Mouse (Mus musculus) liver, embryonic 13.5 days (tissue): ENCODE measurements around the gene Gm29797. TPM values are rescaled to one million over a fixed set of nuclear protein-coding genes. Genes with fewer than 3 reads are reported as not detected.

Experiments
- ATAC-seq: fragments of 200-750 bp; cut with Nextera tagmentation; 2 replicates; pipeline ENCODE4 v1.8.0; 2017; ENCODE audit warnings: low read depth, mild to moderate bottlenecking, moderate number of reproducible peaks, moderate library complexity
- DNase-seq: peaks from one replicate; pipeline ENCODE4 v3.0.0; 2022
- H3K27ac ChIP-seq: fragments of 300-500 bp; sonication (generic); 2 replicates; pipeline ENCODE4 v1.5.1; 2015; ENCODE audit warnings: moderate library complexity, mild to moderate bottlenecking, inconsistent platforms
- H3K27me3 ChIP-seq: fragments of 300-500 bp; sonication (generic); 2 replicates; pipeline ENCODE4 v1.6.1; 2015; ENCODE audit warnings: mild to moderate bottlenecking, inconsistent platforms
- H3K36me3 ChIP-seq: fragments of 300-500 bp; sonication (generic); 2 replicates; pipeline ENCODE4 v1.6.1; 2015; ENCODE audit warnings: mild to moderate bottlenecking, inconsistent platforms
- H3K4me1 ChIP-seq: fragments of 300-500 bp; sonication (generic); replicated peaks from 2 replicates; pipeline ENCODE4 v1.6.1; 2015; ENCODE audit warnings: inconsistent platforms
- H3K4me2 ChIP-seq: fragments of 300-500 bp; sonication (generic); 2 replicates; pipeline ENCODE4 v1.6.1; 2015; ENCODE audit warnings: inconsistent platforms, mild to moderate bottlenecking, moderate library complexity
- H3K4me3 ChIP-seq: fragments of 300-500 bp; sonication (generic); replicated peaks from 2 replicates; pipeline ENCODE4 v1.5.1; 2015; ENCODE audit warnings: mild to moderate bottlenecking, inconsistent platforms
- H3K9ac ChIP-seq: fragments of 300-500 bp; sonication (generic); 2 replicates; pipeline ENCODE4 v1.6.1; 2015; ENCODE audit warnings: mild to moderate bottlenecking, inconsistent platforms
- H3K9me3 ChIP-seq: fragments of 300-500 bp; sonication (generic); replicated peaks from 2 replicates; pipeline ENCODE4 v1.6.1; 2016; ENCODE audit warnings: inconsistent platforms
- WGBS: fragments of 180-500 bp; shearing (Covaris S2); methylation state at CpG from one replicate; pipeline ENCODE4 v1.1.7; 2015; ENCODE audit not compliant: insufficient replicate concordance; 5-methylcytosine and 5-hydroxymethylcytosine counted together
- polyA plus RNA-seq: library from polyadenylated mRNA; unstranded; fragments of >200 nt; fragmentation: Nextera tagmentation; extraction: Ambion mirVana; gene quantifications from 2 replicates; pipeline ENCODE4 v1.2.1, GENCODE M21; 2015

The Gm29797 gene
- polyA plus RNA-seq: not detected in 2 replicates

GRCm38 (mm10) chr2:181656734-181657133 lies at the start of gene Gm29797:
TSS of gene Gm29797 (plus strand) at chr2:181657034.
- no peak for ATAC-seq
- no peaks in the 10 kb centered on the region for H3K9me3 ChIP-seq
- H3K27ac ChIP-seq: no peak within 1 kb of the TSS
- H3K4me2 ChIP-seq: no peak within 1 kb of the TSS
- H3K9ac ChIP-seq: no peak within 1 kb of the TSS
- H3K36me3 ChIP-seq: peaks cover 49% of the 10 kb centered on the region
- H3K4me1 ChIP-seq: peaks cover 22% of the 10 kb centered on the region
- H3K27me3 ChIP-seq: no peaks in the 10 kb centered on the region
- 60% methylated on average over 3 of the region's 3 CpGs for WGBS
- no peak for DNase-seq
- H3K4me3 ChIP-seq: no peak within 1 kb of the TSS

GRCm38 (mm10) chr2:181618761-181619495 lies 37.9 kb upstream of the Gm29797 start:
- no peak overlapping the region for H3K4me2 ChIP-seq
- DNase-seq (no peak), ATAC-seq (no peak)
- H3K27me3 ChIP-seq: no peaks in the 10 kb centered on the region
- H3K27ac ChIP-seq: no peak overlapping the region
- H3K4me3 ChIP-seq: no peak overlapping the region
- H3K36me3 ChIP-seq: peaks cover 51% of the 10 kb centered on the region
- no peak overlapping the region for H3K9ac ChIP-seq
- 71% methylated on average over 5 of the region's 5 CpGs for WGBS
- no peaks in the 10 kb centered on the region for H3K9me3 ChIP-seq
- H3K4me1 ChIP-seq: peaks cover 6% of the 10 kb centered on the region; the same call in 1 of the 2 replicates

DNA sequence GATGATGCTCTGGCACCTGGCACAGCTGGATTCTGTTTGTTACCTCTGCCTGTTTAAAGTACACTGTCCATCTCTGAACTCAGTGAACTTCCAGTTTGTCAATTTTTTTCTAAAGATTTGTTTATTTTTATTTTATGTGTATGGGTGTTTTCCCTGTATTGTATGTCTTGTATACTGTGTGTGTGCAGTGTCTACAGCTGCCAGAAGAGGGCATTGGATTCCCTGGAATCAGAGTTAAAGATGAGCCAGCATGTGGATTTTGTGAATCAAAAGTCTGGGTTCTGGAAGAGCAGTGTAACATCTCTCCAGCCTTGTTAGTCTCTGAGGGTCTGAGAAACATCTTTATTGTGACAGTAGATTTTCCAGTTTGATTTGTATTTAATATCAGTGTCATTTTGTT lies 33.4 kb upstream of the Gm29797 start:
- Histone ChIP-seq H3K9me3 (no peaks in the 10 kb centered on the region), H3K9ac (no peak overlapping the region), H3K4me1 (peaks cover 12% of the 10 kb centered on the region), H3K27ac (no peak overlapping the region), H3K4me3 (no peak overlapping the region), H3K27me3 (no peaks in the 10 kb centered on the region), H3K4me2 (no peak overlapping the region), H3K36me3 (peaks cover 54% of the 10 kb centered on the region)
- DNase-seq (no peak), ATAC-seq (no peak)

GRCm38 (mm10) chr2:181628471-181628870 lies 28.4 kb upstream of the Gm29797 start:
- H3K4me1 ChIP-seq: peaks cover 12% of the 10 kb centered on the region
- H3K9ac ChIP-seq: no peak overlapping the region
- no peaks in the 10 kb centered on the region for H3K27me3 ChIP-seq
- H3K27ac ChIP-seq: no peak overlapping the region
- no peak overlapping the region for H3K4me2 ChIP-seq
- H3K4me3 ChIP-seq: no peak overlapping the region
- H3K36me3 ChIP-seq: peaks cover 48% of the 10 kb centered on the region
- DNase-seq (no peak), ATAC-seq (no peak)
- H3K9me3 ChIP-seq: no peaks in the 10 kb centered on the region

- H3K9ac ChIP-seq: no peak overlapping the region
- H3K27me3 ChIP-seq: no peaks in the 10 kb centered on the region
- H3K4me1 ChIP-seq: peaks cover 3% of the 10 kb centered on the region
- no peak for DNase-seq
- H3K9me3 ChIP-seq: no peaks in the 10 kb centered on the region
- no peak for ATAC-seq
- no peak overlapping the region for H3K4me2 ChIP-seq
- 83% methylated on average over 6 of the region's 6 CpGs for WGBS
- H3K27ac ChIP-seq: no peak overlapping the region
- H3K36me3 ChIP-seq: peaks cover 71% of the 10 kb centered on the region
- no peak overlapping the region for H3K4me3 ChIP-seq
Observed at GRCm38 (mm10) chr2:181632624-181633023, 24.2 kb upstream of the Gm29797 start.

DNA sequence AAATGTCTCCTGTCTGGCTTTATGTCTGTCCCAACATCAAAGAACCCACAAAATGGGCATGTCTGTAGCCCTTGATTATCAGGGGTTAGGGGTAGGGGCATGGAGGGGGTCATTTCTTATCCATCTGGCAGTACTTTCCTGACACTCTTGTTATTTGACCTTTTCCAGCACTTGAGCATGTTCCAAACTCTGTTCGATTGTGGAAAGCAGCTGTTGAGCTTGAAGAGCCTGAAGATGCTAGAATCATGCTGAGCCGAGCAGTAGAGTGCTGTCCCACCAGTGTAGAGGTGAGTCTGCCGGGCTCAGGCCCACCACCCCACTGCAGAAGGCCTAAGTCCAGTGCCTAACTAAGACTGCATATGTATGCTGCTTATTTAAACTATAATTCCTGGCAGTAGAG lies 21.0 kb upstream of the Gm29797 start:
- H3K36me3 ChIP-seq: peaks cover 86% of the 10 kb centered on the region
- H3K4me3 ChIP-seq: no peak overlapping the region
- no peak overlapping the region for H3K9ac ChIP-seq
- no peaks in the 10 kb centered on the region for H3K4me1 ChIP-seq
- no peaks in the 10 kb centered on the region for H3K27me3 ChIP-seq
- ATAC-seq (no peak), DNase-seq (no peak)
- H3K27ac ChIP-seq: no peak overlapping the region
- no peaks in the 10 kb centered on the region for H3K9me3 ChIP-seq
- 81% methylated on average over 3 of the region's 3 CpGs for WGBS
- H3K4me2 ChIP-seq: no peak overlapping the region

- no peak overlapping the region for H3K27ac ChIP-seq
- H3K4me3 ChIP-seq: no peak overlapping the region
- no peaks in the 10 kb centered on the region for H3K9me3 ChIP-seq
- 71% methylated on average over 2 of the region's 2 CpGs for WGBS
- no peaks in the 10 kb centered on the region for H3K4me1 ChIP-seq
- peak; percentile 40 for DNase-seq
- peaks cover 87% of the 10 kb centered on the region for H3K36me3 ChIP-seq
- H3K27me3 ChIP-seq: no peaks in the 10 kb centered on the region
- H3K9ac ChIP-seq: no peak overlapping the region
- no peak for ATAC-seq
- H3K4me2 ChIP-seq: no peak overlapping the region
Observed at GRCm38 (mm10) chr2:181644361-181644760, 12.5 kb upstream of the Gm29797 start.

DNA sequence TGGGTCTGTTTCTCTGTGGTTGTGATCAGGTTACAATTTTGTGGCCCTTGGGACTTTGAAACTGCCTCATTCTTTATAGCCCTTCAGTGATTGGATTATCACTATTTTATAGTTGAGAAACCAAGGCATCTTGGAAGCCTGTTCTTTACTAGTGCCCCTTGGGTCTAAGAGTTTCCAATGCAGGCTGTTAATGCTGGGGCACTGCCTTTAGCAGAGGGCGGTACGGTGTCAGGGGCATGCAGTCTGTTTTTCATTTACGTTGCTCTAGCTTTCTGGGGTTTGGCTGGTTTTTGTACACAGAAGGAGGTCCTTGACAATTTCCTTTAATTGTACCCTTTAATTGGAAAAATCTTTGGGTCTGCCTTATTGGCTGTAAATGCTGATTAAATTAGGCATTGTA lies 11.2 kb upstream of the Gm29797 start:
- WGBS: 88% methylated on average over 3 of the region's 3 CpGs
- Histone ChIP-seq H3K4me3 (no peak overlapping the region), H3K9ac (no peak overlapping the region), H3K4me1 (no peaks in the 10 kb centered on the region), H3K9me3 (no peaks in the 10 kb centered on the region), H3K27ac (no peak overlapping the region), H3K4me2 (no peak overlapping the region), H3K36me3 (peaks cover 87% of the 10 kb centered on the region), H3K27me3 (no peaks in the 10 kb centered on the region)
- no peak for ATAC-seq
- DNase-seq: no peak

DNA sequence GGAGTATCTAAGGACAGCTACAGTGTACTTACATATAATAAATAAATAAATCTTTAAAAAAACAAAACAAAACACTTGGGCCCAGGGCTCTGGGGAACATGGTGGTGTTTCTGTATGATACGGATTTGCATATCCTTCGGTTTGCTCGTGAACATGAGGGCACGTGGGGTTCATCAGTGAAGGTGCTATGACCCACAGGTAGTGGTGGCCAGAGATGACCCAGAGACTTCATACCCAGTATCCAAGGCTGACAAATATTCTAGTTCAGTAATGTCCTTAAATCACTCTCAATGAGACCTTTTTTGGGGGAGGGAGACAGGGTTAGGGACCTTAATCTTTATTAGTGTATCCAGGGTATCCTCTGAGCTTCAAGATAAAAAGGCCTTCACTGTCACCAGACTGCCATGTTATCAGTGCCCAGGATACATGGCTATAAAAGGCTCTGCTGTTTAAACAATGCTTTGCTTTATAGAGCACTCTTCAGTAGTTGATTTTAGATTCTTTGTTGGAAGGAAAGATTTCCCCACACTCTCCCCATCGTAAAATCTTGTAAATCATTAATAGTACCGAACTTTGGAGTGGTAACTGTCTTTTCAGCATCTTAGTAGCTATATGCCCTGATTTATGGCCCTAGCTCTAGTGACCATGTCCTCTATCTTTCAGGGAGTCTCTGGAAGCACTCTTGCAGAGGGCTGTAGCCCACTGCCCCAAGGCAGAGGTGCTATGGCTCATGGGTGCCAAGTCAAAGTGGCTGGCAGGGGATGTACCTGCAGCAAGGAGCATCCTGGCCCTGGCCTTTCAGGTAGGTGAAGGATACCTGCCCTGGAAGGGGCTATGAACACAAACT lies 10.0 kb upstream of the Gm29797 start:
- Histone ChIP-seq H3K9ac (no peak overlapping the region), H3K4me3 (no peak overlapping the region), H3K36me3 (peaks cover 87% of the 10 kb centered on the region), H3K4me2 (no peak overlapping the region), H3K27me3 (no peaks in the 10 kb centered on the region), H3K9me3 (no peaks in the 10 kb centered on the region), H3K27ac (no peak overlapping the region), H3K4me1 (no peaks in the 10 kb centered on the region)
- ATAC-seq: no peak
- DNase-seq: no peak
- 84% methylated on average over 6 of the region's 6 CpGs for WGBS

DNA sequence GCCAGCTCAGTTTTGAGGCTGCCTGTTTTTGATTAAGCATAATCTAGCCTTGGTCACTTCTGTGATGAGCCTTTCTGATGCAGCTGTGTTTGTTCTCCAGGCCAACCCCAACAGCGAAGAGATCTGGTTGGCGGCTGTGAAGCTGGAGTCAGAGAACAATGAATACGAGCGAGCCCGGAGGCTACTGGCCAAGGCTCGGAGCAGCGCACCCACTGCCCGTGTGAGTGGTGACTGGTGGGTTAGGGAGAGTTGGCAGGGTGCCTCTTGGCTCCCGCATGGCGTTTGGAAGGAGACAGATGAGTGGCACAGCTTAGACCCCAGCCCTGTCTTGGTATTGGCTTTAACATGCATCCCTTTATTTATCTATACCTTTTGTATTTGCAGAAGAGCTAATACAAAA lies 7.9 kb upstream of the Gm29797 start:
- Histone ChIP-seq H3K9me3 (no peaks in the 10 kb centered on the region), H3K4me2 (no peak overlapping the region), H3K9ac (no peak overlapping the region), H3K36me3 (peaks cover 93% of the 10 kb centered on the region), H3K4me1 (no peaks in the 10 kb centered on the region), H3K27me3 (no peaks in the 10 kb centered on the region), H3K4me3 (no peak overlapping the region), H3K27ac (no peak overlapping the region)
- no peak for DNase-seq
- no peak for ATAC-seq
- WGBS: 91% methylated on average over 10 of the region's 10 CpGs

- Histone ChIP-seq H3K4me3 (no peak overlapping the region), H3K27ac (no peak overlapping the region), H3K9ac (no peak overlapping the region), H3K4me1 (0 out of 2 replicates have a peak, but pooled peaks cover 5% of the 10 kb centered on the region), H3K36me3 (peaks cover 84% of the 10 kb centered on the region), H3K9me3 (no peaks in the 10 kb centered on the region), H3K4me2 (no peak overlapping the region), H3K27me3 (no peaks in the 10 kb centered on the region)
- DNase-seq: no peak
- ATAC-seq: no peak
Observed at GRCm38 (mm10) chr2:181653065-181653464, 3.8 kb upstream of the Gm29797 start.

DNA sequence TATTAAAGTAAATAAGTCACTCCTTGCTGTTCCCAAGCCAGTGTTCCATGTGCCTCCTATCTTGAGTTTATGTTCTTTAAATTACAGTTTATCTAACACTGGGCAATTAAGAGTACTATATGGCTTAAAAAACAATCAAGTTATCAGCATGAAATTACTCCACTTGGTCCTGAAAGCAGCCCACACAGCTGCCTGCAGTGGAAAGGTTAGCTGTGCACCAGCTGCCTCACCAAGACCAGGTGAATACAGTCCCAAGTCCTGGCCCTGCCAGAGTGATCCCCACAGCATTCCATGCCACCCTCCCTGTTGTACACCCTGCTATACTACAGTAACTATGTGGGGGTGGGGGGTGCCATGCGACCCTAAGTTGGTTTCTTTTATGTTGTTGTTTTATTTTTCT lies 3.3 kb upstream of the Gm29797 start:
- Histone ChIP-seq H3K4me1 (0 out of 2 replicates have a peak, but pooled peaks cover 8% of the 10 kb centered on the region), H3K27ac (no peak overlapping the region), H3K27me3 (no peaks in the 10 kb centered on the region), H3K9ac (no peak overlapping the region), H3K36me3 (peaks cover 80% of the 10 kb centered on the region), H3K4me3 (no peak overlapping the region), H3K4me2 (no peak overlapping the region), H3K9me3 (no peaks in the 10 kb centered on the region)
- DNase-seq (no peak), ATAC-seq (no peak)
- 75% methylated on average over 1 of the region's 1 CpGs for WGBS
